Mouse (Mus musculus) ES-Bruce4 (cell line): Measurements from ENCODE around the gene Car10. TPM values are rescaled to one million over a fixed set of nuclear protein-coding genes. Genes with fewer than 3 reads are reported as not detected.

Experiments used
- H3K27ac ChIP-seq: 2 replicates; pipeline ENCODE4 v1.5.1; 2012; ENCODE audit warnings: low read length, inconsistent platforms; ENCODE audit not compliant: insufficient read depth
- H3K27me3 ChIP-seq: 2 replicates; pipeline ENCODE4 v1.6.1; 2012; ENCODE audit warnings: mild to moderate bottlenecking, low read length, inconsistent platforms; ENCODE audit not compliant: control insufficient read depth, poor library complexity, insufficient read depth, severe bottlenecking
- H3K36me3 ChIP-seq: 2 replicates; pipeline ENCODE4 v1.6.1; 2012; ENCODE audit warnings: inconsistent platforms, mild to moderate bottlenecking, low read length, moderate library complexity; ENCODE audit not compliant: control insufficient read depth, poor library complexity, insufficient read depth, severe bottlenecking
- H3K4me1 ChIP-seq: one replicate; pipeline ENCODE4 v1.8.1; 2011; ENCODE audit warnings: low read length; ENCODE audit not compliant: control insufficient read depth, insufficient read depth
- H3K4me3 ChIP-seq: 2 replicates; pipeline ENCODE4 v1.5.1; 2011; ENCODE audit warnings: low read depth, mild to moderate bottlenecking, low read length
- H3K9ac ChIP-seq: 2 replicates; pipeline ENCODE4 v1.6.1; 2012; ENCODE audit warnings: low read depth, mild to moderate bottlenecking, inconsistent platforms; ENCODE audit not compliant: poor library complexity, severe bottlenecking
- H3K9me3 ChIP-seq: replicated peaks from 2 replicates; pipeline ENCODE4 v1.6.1; 2012; ENCODE audit warnings: mild to moderate bottlenecking, low read length, inconsistent platforms; ENCODE audit not compliant: control insufficient read depth, poor library complexity, insufficient read depth, severe bottlenecking
- CTCF ChIP-seq: IDR thresholded peaks from one replicate; pipeline ENCODE4 v1.8.1; 2011; ENCODE audit warnings: low read depth, low read length
- EP300 ChIP-seq: IDR thresholded peaks from 2 replicates; pipeline ENCODE4 v1.6.1; 2011; ENCODE audit warnings: low read depth, low read length; ENCODE audit not compliant: insufficient read depth
- POLR2A ChIP-seq: IDR thresholded peaks from one replicate; pipeline ENCODE4 v1.8.1; 2011; ENCODE audit warnings: low read length; ENCODE audit not compliant: insufficient read depth
- polyA plus RNA-seq: library from polyadenylated mRNA; stranded (reverse); fragments of >200 nt; gene quantifications from 2 replicates; pipeline ENCODE4 v1.2.4, GENCODE M21; 2011; ENCODE audit warnings: low read depth; ENCODE audit not compliant: missing spikeins, insufficient read depth, insufficient read length

The Car10 gene
- polyA plus RNA-seq, 1 experiment: not detected

GRCm38 (mm10) chr11:93562330-93562865, 464.6 kb downstream of the Car10 start:
- no peak overlapping the region for H3K27ac ChIP-seq
- no peaks in the 10 kb centered on the region for H3K4me1 ChIP-seq
- H3K4me3 ChIP-seq: no peak overlapping the region
- no peak for TF ChIP-seq CTCF
- no peak for TF ChIP-seq EP300
- no peak for TF ChIP-seq POLR2A
- no peaks in the 10 kb centered on the region; the same call in 1 of the 2 replicates for H3K27me3 ChIP-seq
- 0 out of 2 replicates have a peak, but pooled peaks cover 2% of the 10 kb centered on the region for H3K9me3 ChIP-seq
- no peak overlapping the region for H3K9ac ChIP-seq
- no peaks in the 10 kb centered on the region for H3K36me3 ChIP-seq

- Histone ChIP-seq H3K36me3 (no peaks in the 10 kb centered on the region), H3K4me3 (no peak overlapping the region), H3K9ac (no peak overlapping the region), H3K9me3 (no peaks in the 10 kb centered on the region), H3K27me3 (no peaks in the 10 kb centered on the region), H3K4me1 (no peaks in the 10 kb centered on the region), H3K27ac (no peak overlapping the region)
- TF ChIP-seq CTCF (no peak), POLR2A (no peak), EP300 (no peak)
These were observed 467.9 kb downstream of the Car10 start for GRCm38 (mm10) chr11:93565756-93566155.

GRCm38 (mm10) chr11:93571917-93572641, 474.3 kb downstream of the Car10 start:
- no peak overlapping the region for H3K9ac ChIP-seq
- no peaks in the 10 kb centered on the region for H3K36me3 ChIP-seq
- no peak overlapping the region for H3K27ac ChIP-seq
- H3K9me3 ChIP-seq: no peaks in the 10 kb centered on the region
- no peak overlapping the region for H3K4me3 ChIP-seq
- H3K4me1 ChIP-seq: no peaks in the 10 kb centered on the region
- H3K27me3 ChIP-seq: no peaks in the 10 kb centered on the region
- TF ChIP-seq POLR2A: no peak
- TF ChIP-seq CTCF: no peak
- TF ChIP-seq EP300: no peak

GRCm38 (mm10) chr11:93577441-93577840, 479.6 kb downstream of the Car10 start:
- TF ChIP-seq EP300 (no peak), POLR2A (no peak), CTCF (no peak)
- no peaks in the 10 kb centered on the region for H3K9me3 ChIP-seq
- no peaks in the 10 kb centered on the region for H3K27me3 ChIP-seq
- H3K36me3 ChIP-seq: no peaks in the 10 kb centered on the region
- no peak overlapping the region for H3K27ac ChIP-seq
- no peaks in the 10 kb centered on the region for H3K4me1 ChIP-seq
- H3K4me3 ChIP-seq: no peak overlapping the region
- H3K9ac ChIP-seq: no peak overlapping the region

GRCm38 (mm10) chr11:93579626-93580025, 481.8 kb downstream of the Car10 start:
- H3K36me3 ChIP-seq: no peaks in the 10 kb centered on the region
- H3K9me3 ChIP-seq: no peaks in the 10 kb centered on the region
- no peak overlapping the region for H3K27ac ChIP-seq
- TF ChIP-seq EP300 (no peak), CTCF (no peak), POLR2A (no peak)
- no peaks in the 10 kb centered on the region for H3K27me3 ChIP-seq
- H3K9ac ChIP-seq: no peak overlapping the region
- H3K4me1 ChIP-seq: no peaks in the 10 kb centered on the region
- H3K4me3 ChIP-seq: no peak overlapping the region

GRCm38 (mm10) chr11:93581326-93581725, 483.5 kb downstream of the Car10 start:
- H3K9ac ChIP-seq: no peak overlapping the region
- TF ChIP-seq EP300 (no peak), POLR2A (no peak), CTCF (no peak)
- no peak overlapping the region for H3K4me3 ChIP-seq
- no peaks in the 10 kb centered on the region for H3K27me3 ChIP-seq
- H3K4me1 ChIP-seq: no peaks in the 10 kb centered on the region
- no peak overlapping the region for H3K27ac ChIP-seq
- no peaks in the 10 kb centered on the region for H3K9me3 ChIP-seq
- no peaks in the 10 kb centered on the region for H3K36me3 ChIP-seq
